Mouse (Mus musculus) testis, adult 2 months (tissue): ENCODE results near the gene Pth1r.

Experiments
- CTCF ChIP-seq: fragments of 200-500 bp; IDR thresholded peaks from 2 replicates; pipeline ENCODE4 v1.5.1; 2012; ENCODE audit warnings: low read depth, mild to moderate bottlenecking, inconsistent platforms, low read length, moderate library complexity; ENCODE audit not compliant: control insufficient read depth, insufficient read depth, insufficient replicate concordance
- POLR2A ChIP-seq: fragments of 200-500 bp; IDR thresholded peaks from 2 replicates; pipeline ENCODE4 v1.6.1; 2012; ENCODE audit warnings: low read depth, mild to moderate bottlenecking, inconsistent platforms, low read length, moderate library complexity; ENCODE audit not compliant: control insufficient read depth

DNA sequence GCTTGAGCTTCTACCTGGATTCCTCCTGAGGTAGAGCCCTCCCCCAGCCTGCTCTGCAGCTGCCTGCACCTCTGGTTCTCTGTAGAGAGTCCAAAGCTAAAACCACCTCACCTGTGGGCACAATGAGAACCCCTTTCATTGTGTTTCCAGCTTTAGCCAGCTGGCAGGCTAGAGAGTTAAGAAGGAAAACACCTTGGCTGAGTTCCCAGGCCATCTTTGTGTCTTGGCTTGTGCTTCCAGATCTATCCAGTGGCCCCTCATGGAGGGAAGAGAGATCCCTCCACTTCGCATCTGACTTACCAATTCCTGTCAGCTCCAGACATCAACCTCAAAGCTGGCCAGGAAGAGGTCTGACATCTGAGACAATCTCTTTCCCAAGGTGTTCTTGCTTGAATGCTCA, 31.2 kb upstream of the Pth1r start:
- no peak for TF ChIP-seq CTCF
- TF ChIP-seq POLR2A = no peak
